Mouse (Mus musculus): Measurements from ENCODE around the gene Ube2j2.

- TF ChIP-seq CTCF (IDR thresholded peaks at IDR 0.05; ENCODE audit: low read depth) (no peak), EP300 (IDR thresholded peaks at IDR 0.05; ENCODE audit: low read depth) (no peak)
Observed at GRCm38 (mm10) chr4:155973239-155973638, 29.6 kb downstream of the Ube2j2 start.
